Mouse (Mus musculus) liver, adult 2 months (tissue): Measurements from ENCODE around the gene Plxna4.

ENCODE experiments used
- CTCF ChIP-seq: fragments of 200-500 bp; IDR thresholded peaks from 2 replicates; pipeline ENCODE4 v1.5.1; 2011; ENCODE audit warnings: low read depth, low read length, control low read depth
- POLR2A ChIP-seq: fragments of 200-500 bp; IDR thresholded peaks from 2 replicates; pipeline ENCODE4 v1.6.1; 2011; ENCODE audit warnings: low read length, control low read depth; ENCODE audit not compliant: insufficient read depth; ENCODE audit errors: extremely low read depth

- no peak for TF ChIP-seq CTCF
- TF ChIP-seq POLR2A: no peak
Observed at GRCm38 (mm10) chr6:32456641-32457040, 131.4 kb downstream of the Plxna4 start.
